ENCODE assay signal across 28 mouse cellular contexts in genomic region chr3:154114991-154115390, GRCm38 (mm10).
DNase-seq lines count a peak whose midpoint lies in the region; ATAC-seq and TF ChIP-seq lines count a peak whose summit lies in the region.
"Had no signal": no experiment of that assay in that cellular context is flagged by ENCODE, and none has a peak within 500 bp of the region (broad histone marks: within the 10 kb centered on the region; RNA-seq: fewer than 3 reads in every experiment).

No protein-coding gene starts in this region.

- peak; percentile 56; the same call in 1 of the 2 replicates for ATAC-seq in forebrain, embryonic 12.5 days (ENCODE audit: low FRiP score)
- peak; percentile 57 for ATAC-seq in hindbrain, embryonic 12.5 days (ENCODE audit: low FRiP score)
- peak; percentile 19; the same call in 1 of the 2 replicates for ATAC-seq in hindbrain, postnatal 0 days
- ATAC-seq: activated CD4-positive, CD25-positive, alpha-beta regulatory T cell, adult 4 months; intestine, postnatal 0 days; lung, postnatal 0 days; midbrain, embryonic 16.5 days had no signal

- H3K9me3 ChIP-seq in forebrain, embryonic 12.5 days = no peaks in the 10 kb centered on the region
- H3K9me3 ChIP-seq in forebrain, embryonic 10.5 days = no peaks in the 10 kb centered on the region
- no peaks in the 10 kb centered on the region for H3K9me3 ChIP-seq in hindbrain, embryonic 12.5 days (replicated peaks)
- H3K9me3 ChIP-seq in hindbrain, embryonic 10.5 days = no peaks in the 10 kb centered on the region
- H3K9me3 ChIP-seq in hindbrain, postnatal 0 days (ENCODE audit: low read length) = no peaks in the 10 kb centered on the region
- H3K9me3 ChIP-seq: embryonic facial prominence, embryonic 12.5 days; heart, embryonic 15.5 days; limb, embryonic 10.5 days; limb, embryonic 15.5 days; liver, embryonic 13.5 days had no signal

- no peak for TF ChIP-seq POLR2A in brain, embryonic 14.5 days (IDR thresholded peaks at IDR 0.05; ENCODE audit: borderline replicate concordance, extremely low read depth, insufficient read depth, insufficient read length, poor library complexity, severe bottlenecking)

- no peaks in the 10 kb centered on the region for H3K36me3 ChIP-seq in forebrain, embryonic 12.5 days (replicated peaks)
- H3K36me3 ChIP-seq in forebrain, embryonic 10.5 days (replicated peaks) = no peaks in the 10 kb centered on the region
- no peaks in the 10 kb centered on the region for H3K36me3 ChIP-seq in hindbrain, embryonic 12.5 days
- H3K36me3 ChIP-seq in hindbrain, embryonic 10.5 days = no peaks in the 10 kb centered on the region
- no peaks in the 10 kb centered on the region for H3K36me3 ChIP-seq in hindbrain, postnatal 0 days (ENCODE audit: insufficient read depth, low read length)
- H3K36me3 ChIP-seq: embryonic facial prominence, embryonic 12.5 days; heart, embryonic 15.5 days; limb, embryonic 10.5 days; limb, embryonic 15.5 days; liver, embryonic 13.5 days had no signal

- no peak overlapping the region for H3K9ac ChIP-seq in forebrain, embryonic 12.5 days
- H3K9ac ChIP-seq in hindbrain, embryonic 12.5 days = no peak overlapping the region
- H3K9ac ChIP-seq in hindbrain, postnatal 0 days (replicated peaks; ENCODE audit: low read length) = no peak overlapping the region
- H3K9ac ChIP-seq: embryonic facial prominence, embryonic 12.5 days; heart, embryonic 15.5 days; limb, embryonic 15.5 days; liver, embryonic 13.5 days had no signal

- H3K27me3 ChIP-seq in forebrain, embryonic 12.5 days = no peaks in the 10 kb centered on the region; the same call in 1 of the 2 replicates
- no peaks in the 10 kb centered on the region for H3K27me3 ChIP-seq in forebrain, embryonic 10.5 days (ENCODE audit: poor library complexity, severe bottlenecking)
- no peaks in the 10 kb centered on the region; the same call in 1 of the 2 replicates for H3K27me3 ChIP-seq in hindbrain, embryonic 12.5 days
- H3K27me3 ChIP-seq in hindbrain, embryonic 10.5 days (ENCODE audit: insufficient read depth, poor library complexity, severe bottlenecking) = no peaks in the 10 kb centered on the region
- no peaks in the 10 kb centered on the region for H3K27me3 ChIP-seq in hindbrain, postnatal 0 days (ENCODE audit: insufficient read depth, low read length)
- H3K27me3 ChIP-seq: CH12.LX; embryonic facial prominence, embryonic 12.5 days; heart, embryonic 15.5 days; limb, embryonic 15.5 days; liver, embryonic 13.5 days had no signal

- H3K27ac ChIP-seq in forebrain, embryonic 12.5 days = no peak overlapping the region
- H3K27ac ChIP-seq in forebrain, embryonic 10.5 days = no peak overlapping the region
- no peak overlapping the region for H3K27ac ChIP-seq in hindbrain, embryonic 12.5 days
- no peak overlapping the region for H3K27ac ChIP-seq in hindbrain, embryonic 10.5 days
- no peak overlapping the region for H3K27ac ChIP-seq in hindbrain, postnatal 0 days
- H3K27ac ChIP-seq: embryonic facial prominence, embryonic 12.5 days; heart, embryonic 15.5 days; limb, embryonic 10.5 days; limb, embryonic 15.5 days; liver, embryonic 13.5 days; macrophage had no signal

- H3K4me2 ChIP-seq in forebrain, embryonic 12.5 days = no peak overlapping the region
- H3K4me2 ChIP-seq in hindbrain, embryonic 12.5 days (replicated peaks) = no peak overlapping the region
- H3K4me2 ChIP-seq in hindbrain, postnatal 0 days (ENCODE audit: low read depth, low read length) = no peak overlapping the region
- H3K4me2 ChIP-seq: embryonic facial prominence, embryonic 12.5 days; heart, embryonic 15.5 days; limb, embryonic 15.5 days; liver, embryonic 13.5 days had no signal

- DNase-seq in forebrain, embryonic 10.5 days (ENCODE audit: extremely low spot score, low spot score) = no peak
- no peak for DNase-seq in hindbrain, embryonic 10.5 days (ENCODE audit: low spot score)
- peak; percentile 78 for DNase-seq in brain, embryonic 14.5 days (ENCODE audit: low read depth)
- peak; percentile 39 for DNase-seq in hindbrain, postnatal 0 days (ENCODE audit: low spot score)
- DNase-seq in embryo, embryonic 9.5 days (ENCODE audit: extremely low spot score) = no peak
- no peak for DNase-seq in kidney, postnatal 25 days
- DNase-seq: adrenal gland, adult 2 months; adrenal gland, postnatal 36 days; cerebellum, adult 8-10 months; cerebellum, postnatal 25 days; kidney, adult 9 months; kidney, postnatal 10 days; layer of hippocampus, adult 9-11 months; liver, embryonic 13.5 days; lung, adult 18-20 months; thymus, postnatal 4 days had no signal

- TF ChIP-seq CTCF in brain, embryonic 14.5 days (IDR thresholded peaks at IDR 0.05; ENCODE audit: borderline replicate concordance, extremely low read depth, insufficient read depth, insufficient read length) = no peak
- TF ChIP-seq CTCF in hindbrain, postnatal 0 days (IDR thresholded peaks at IDR 0.05; ENCODE audit: low read depth) = no peak

- no peak overlapping the region for H3K4me3 ChIP-seq in forebrain, embryonic 12.5 days (replicated peaks)
- no peak overlapping the region for H3K4me3 ChIP-seq in forebrain, embryonic 10.5 days
- H3K4me3 ChIP-seq in hindbrain, embryonic 12.5 days = no peak overlapping the region
- H3K4me3 ChIP-seq in hindbrain, embryonic 10.5 days = no peak overlapping the region
- no peak overlapping the region for H3K4me3 ChIP-seq in hindbrain, postnatal 0 days (ENCODE audit: low read length)
- H3K4me3 ChIP-seq: embryonic facial prominence, embryonic 12.5 days; heart, embryonic 15.5 days; limb, embryonic 10.5 days; limb, embryonic 15.5 days; liver, embryonic 13.5 days had no signal

- H3K4me1 ChIP-seq in forebrain, embryonic 12.5 days = peaks cover 13% of the 10 kb centered on the region
- peaks cover 14% of the 10 kb centered on the region for H3K4me1 ChIP-seq in forebrain, embryonic 10.5 days
- H3K4me1 ChIP-seq in hindbrain, embryonic 12.5 days = peaks cover 9% of the 10 kb centered on the region; the same call in 1 of the 2 replicates
- peaks cover 16% of the 10 kb centered on the region for H3K4me1 ChIP-seq in hindbrain, embryonic 10.5 days (replicated peaks)
- H3K4me1 ChIP-seq in hindbrain, postnatal 0 days (ENCODE audit: insufficient read depth, low read length) = peaks cover 9% of the 10 kb centered on the region
- H3K4me1 ChIP-seq: embryonic facial prominence, embryonic 12.5 days; limb, embryonic 15.5 days; liver, embryonic 13.5 days had no signal

- 70% methylated on average over 9 of the region's 9 CpGs for WGBS in forebrain, embryonic 12.5 days
- 87% methylated on average over 9 of the region's 9 CpGs for WGBS in forebrain, embryonic 10.5 days
- WGBS in hindbrain, embryonic 12.5 days = 71% methylated on average over 9 of the region's 9 CpGs
- 83% methylated on average over 9 of the region's 9 CpGs for WGBS in hindbrain, embryonic 10.5 days
- 45% methylated on average over 9 of the region's 9 CpGs for whole genome bisulfite sequencing in hindbrain, postnatal 0 days

Comparison
In these comparisons a context has a peak if more than half of its experiments do, and no peak if none do; other contexts are left out.
1. DNase-seq: peak in brain, embryonic 14.5 days (single experiment) and hindbrain, postnatal 0 days (single experiment); none in forebrain, embryonic 10.5 days (single experiment), hindbrain, embryonic 10.5 days (single experiment), embryo, embryonic 9.5 days (single experiment) and kidney, postnatal 25 days (0 of 2).
2. Peak in every context shown above with its lines, with median percentiles within 50 percentile points of each other: ATAC-seq.